Mouse (Mus musculus) erythroblast, adult 5-6 weeks (primary cell): Measurements from ENCODE around the gene Polr1b. TPM values are rescaled to one million over a fixed set of nuclear protein-coding genes. Genes with fewer than 3 reads are reported as not detected.

Experiments used
- ATAC-seq: replicated peaks from 2 replicates; pipeline ENCODE4 v1.8.0; 2016; ENCODE audit warnings: moderate number of reproducible peaks, mild to moderate bottlenecking, moderate TSS enrichment, inconsistent platforms; ENCODE audit not compliant: poor library complexity, low FRiP score, severe bottlenecking
- total RNA-seq, 2 experiments: library from RNA; stranded (forward) in 1 of 2; stranded (reverse) in 1 of 2; fragments of 150-400 nt in 1 of 2; fragments of 200-764, 138-1000 nt in 1 of 2; gene quantifications; 2 replicates each; pipeline versions ENCODE4 v1.2.3 to v1.2.4; 2015 to 2017; ENCODE audit warnings: low replicate concordance in 2 of 2

Polr1b gene
- total RNA-seq, 2 experiments from 2014 or later = 4.4 to 4.9 TPM

DNA sequence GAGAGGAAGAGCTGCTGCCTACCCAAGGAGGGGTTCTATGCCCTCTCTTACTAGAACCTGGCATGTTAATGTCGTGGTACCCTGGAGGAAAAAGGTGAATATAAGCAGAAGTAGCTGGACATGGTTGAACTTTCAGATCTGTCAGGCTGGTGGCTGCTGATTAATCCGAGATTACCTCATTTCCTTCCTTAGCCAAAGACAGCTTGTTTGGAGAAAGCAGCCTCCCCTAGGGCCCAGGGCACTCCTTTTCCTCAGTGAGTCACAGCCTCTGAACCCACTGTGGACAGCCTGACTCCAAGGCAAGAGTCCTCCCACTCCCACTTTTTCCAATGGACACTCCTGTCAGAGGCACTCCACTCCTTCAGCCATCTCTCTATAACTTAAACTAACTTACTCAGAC, 74.8 kb downstream of the Polr1b start:
- no peak for ATAC-seq

Other genes with a start within 250 kb of the Polr1b start
- gene Fbln7, start 238.0 kb upstream of the Polr1b start, total RNA-seq (2015; ENCODE audit: low replicate concordance) = not detected in 2 replicates
- 0.09 TPM in 1 of 2 replicates, not detected in the other for gene Fbln7, start 238.0 kb upstream of the Polr1b start, total RNA-seq (2017; ENCODE audit: low replicate concordance)
- 0.58 and 2.9 TPM in 2 replicates for gene Zc3h8, start 156.9 kb upstream of the Polr1b start, total RNA-seq (2015; ENCODE audit: low replicate concordance)
- gene Zc3h8, start 156.9 kb upstream of the Polr1b start, total RNA-seq (2017; ENCODE audit: low replicate concordance) = 0.70 and 0.94 TPM in 2 replicates
- gene Zc3h6, start 133.6 kb upstream of the Polr1b start, total RNA-seq (2015; ENCODE audit: low replicate concordance) = 4.0 and 6.3 TPM in 2 replicates
- 1.3 and 5.2 TPM in 2 replicates for gene Zc3h6, start 133.6 kb upstream of the Polr1b start, total RNA-seq (2017; ENCODE audit: low replicate concordance)
- 1.5 TPM in 1 of 2 replicates, not detected in the other for gene Gm10762, start 133.3 kb upstream of the Polr1b start, total RNA-seq (2015; ENCODE audit: low replicate concordance)
- gene Gm10762, start 133.3 kb upstream of the Polr1b start, total RNA-seq (2017; ENCODE audit: low replicate concordance) = 1.4 TPM in 1 of 2 replicates, not detected in the other
- gene Vinac1, start 52.8 kb upstream of the Polr1b start, total RNA-seq (2015; ENCODE audit: low replicate concordance) = 0.38 TPM in 1 of 2 replicates, not detected in the other
- not detected in 2 replicates for gene Vinac1, start 52.8 kb upstream of the Polr1b start, total RNA-seq (2017; ENCODE audit: low replicate concordance)
- gene Ttl, start 35.1 kb upstream of the Polr1b start, total RNA-seq (2015; ENCODE audit: low replicate concordance) = 0.63 TPM in 1 of 2 replicates, not detected in the other
- 0.84 and 2.1 TPM in 2 replicates for gene Ttl, start 35.1 kb upstream of the Polr1b start, total RNA-seq (2017; ENCODE audit: low replicate concordance)
- gene Chchd5, start 28.7 kb downstream of the Polr1b start, total RNA-seq (2015; ENCODE audit: low replicate concordance) = 3.5 and 7.5 TPM in 2 replicates
- 2.8 and 6.9 TPM in 2 replicates for gene Chchd5, start 28.7 kb downstream of the Polr1b start, total RNA-seq (2017; ENCODE audit: low replicate concordance)
- gene Slc20a1, start 97.8 kb downstream of the Polr1b start, total RNA-seq (2015; ENCODE audit: low replicate concordance) = 40.5 and 44.1 TPM in 2 replicates
- 240 and 313 TPM in 2 replicates for gene Slc20a1, start 97.8 kb downstream of the Polr1b start, total RNA-seq (2017; ENCODE audit: low replicate concordance)
- 47.4 and 54.4 TPM in 2 replicates for gene Ckap2l, start 196.2 kb downstream of the Polr1b start, total RNA-seq (2015; ENCODE audit: low replicate concordance)
- gene Ckap2l, start 196.2 kb downstream of the Polr1b start, total RNA-seq (2017; ENCODE audit: low replicate concordance) = 23.1 and 26.3 TPM in 2 replicates
- 0.42 TPM in 1 of 2 replicates, not detected in the other for gene Il1a, start 209.0 kb downstream of the Polr1b start, total RNA-seq (2015; ENCODE audit: low replicate concordance)
- gene Il1a, start 209.0 kb downstream of the Polr1b start, total RNA-seq (2017; ENCODE audit: low replicate concordance) = 0.42 and 2.1 TPM in 2 replicates